In the genomic region with DNA sequence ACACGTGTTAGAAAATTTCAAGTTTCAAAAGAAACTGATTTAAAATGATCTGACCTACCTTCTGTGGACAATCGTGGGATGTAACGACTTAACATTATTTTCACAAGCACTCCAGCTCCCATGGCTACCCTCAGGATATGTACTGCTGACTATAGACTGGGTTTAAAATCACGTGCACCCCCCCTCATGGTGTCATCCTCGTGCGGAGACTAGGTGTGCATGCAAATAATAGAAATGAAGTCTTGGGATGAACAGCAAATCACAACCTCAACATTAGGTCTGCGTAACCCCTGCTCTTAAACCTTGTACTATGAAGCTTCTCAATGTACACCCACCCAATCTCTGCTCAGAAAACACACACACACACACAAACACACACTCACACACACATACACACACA, we compare ENCODE assay signal across 10 mouse cellular contexts. TPM values are rescaled to one million over a fixed set of nuclear protein-coding genes. Genes with fewer than 3 reads are reported as not detected.
A peak's percentile ranks its signal among the peaks of the same experiment; 100 is the strongest.
DNase-seq lines count a peak whose midpoint lies in the region; ATAC-seq and TF ChIP-seq lines count a peak whose summit lies in the region.
"Had no signal": no experiment of that assay in that cellular context is flagged by ENCODE, and none has a peak within 500 bp of the region (broad histone marks: within the 10 kb centered on the region; RNA-seq: fewer than 3 reads in every experiment).

No protein-coding gene starts in this region.

- H3K9ac ChIP-seq in heart, embryonic 13.5 days = peak overlapping the region; percentile 65; the same call in 1 of the 2 replicates
- H3K9ac ChIP-seq in CH12.LX (ENCODE audit: insufficient read depth, low read depth) = no peak overlapping the region
- no peak overlapping the region for H3K9ac ChIP-seq in midbrain, embryonic 14.5 days (replicated peaks; ENCODE audit: low read length)

- TF ChIP-seq POLR2A in cerebellum, adult 2 months (IDR thresholded peaks at IDR 0.05; ENCODE audit: borderline replicate concordance, insufficient read depth, low read length) = no peak
- no peak for TF ChIP-seq POLR2A in CH12.LX (IDR thresholded peaks at IDR 0.05; ENCODE audit: low read depth, low read length)

- no peak overlapping the region for H3K27ac ChIP-seq in cerebellum, adult 2 months (ENCODE audit: insufficient read depth, low read length)
- peak overlapping the region; percentile 81; the same call in 1 of the 2 replicates for H3K27ac ChIP-seq in heart, embryonic 13.5 days (replicated peaks)
- H3K27ac ChIP-seq in CH12.LX (ENCODE audit: insufficient read depth, low read depth) = no peak overlapping the region
- H3K27ac ChIP-seq in midbrain, embryonic 14.5 days (replicated peaks; ENCODE audit: low read depth, low read length) = no peak overlapping the region
- H3K27ac ChIP-seq: macrophage had no signal

- peaks cover 4% of the 10 kb centered on the region; the same call in 1 of the 2 replicates for H3K36me3 ChIP-seq in heart, embryonic 13.5 days
- no peaks in the 10 kb centered on the region for H3K36me3 ChIP-seq in CH12.LX (replicated peaks in 1 of 2; ENCODE audit: control insufficient read depth in 1 of 2, insufficient read depth in 1 of 2, low read length in 1 of 2)
- no peaks in the 10 kb centered on the region for H3K36me3 ChIP-seq in midbrain, embryonic 14.5 days (ENCODE audit: control insufficient read depth, insufficient read depth, low read length)

- in situ Hi-C loops in CH12.LX (cut with MboI; ENCODE audit: low pct_ligation_motif_present, low pct_unique_long_range_greater_than_20kb, low sequenced_read_pairs) = loop anchor here (5.0 to 10.0 kb wide), 3 partner anchors 136 to 263 kb away; no protein-coding TSS in a partner anchor

- TF ChIP-seq EP300 in CH12.LX (IDR thresholded peaks at IDR 0.05; ENCODE audit: low read length) = no peak

- TF ChIP-seq RAD21 in CH12.LX (IDR thresholded peaks at IDR 0.05; ENCODE audit: low read depth, low read length) = no peak

- 60% methylated on average over 7 of the region's 7 CpGs for WGBS in cerebellum, adult 2 months
- 74% methylated on average over 7 of the region's 7 CpGs for WGBS in heart, embryonic 13.5 days
- 78% methylated on average over 7 of the region's 7 CpGs for WGBS in midbrain, embryonic 14.5 days

- peak overlapping the region; percentile 88 for H3K4me2 ChIP-seq in heart, embryonic 13.5 days
- no peak overlapping the region for H3K4me2 ChIP-seq in CH12.LX (ENCODE audit: insufficient read depth, low read depth, poor library complexity, severe bottlenecking)
- peak overlapping the region; percentile 86 for H3K4me2 ChIP-seq in midbrain, embryonic 14.5 days (ENCODE audit: low read length)

- no peak for TF ChIP-seq CTCF in cerebellum, adult 2 months (IDR thresholded peaks at IDR 0.05; ENCODE audit: borderline replicate concordance, insufficient read depth, low read depth, low read length)
- TF ChIP-seq CTCF in CH12.LX (conservative IDR thresholded peaks at IDR 0.05 in 1 of 2, IDR thresholded peaks at IDR 0.05 in 1 of 2; ENCODE audit: low read depth in 2 of 2, low read length in 2 of 2) = no peak

- H3K79me2 ChIP-seq in CH12.LX (replicated peaks; ENCODE audit: control insufficient read depth, extremely low read depth, insufficient read depth, poor library complexity, severe bottlenecking) = no peaks in the 10 kb centered on the region

- dilution Hi-C loops in CH12.LX (cut with MboI; ENCODE audit: extremely low pct_ligation_motif_present, extremely low pct_unique_long_range_greater_than_20kb, low sequenced_read_pairs) = no loop called here

- DNase-seq in cerebellum, adult 2 months = no peak
- DNase-seq in cerebellum, adult 18-20 months = no peak
- no peak for DNase-seq in heart, adult 9 months (ENCODE audit: low spot score in 2 of 2)
- DNase-seq in CH12.LX (ENCODE audit: extremely low read depth) = no peak
- DNase-seq in midbrain, embryonic 14.5 days = no peak
- DNase-seq in left cerebral cortex, postnatal 14 days (ENCODE audit: low spot score in 2 of 2) = no peak
- DNase-seq in adrenal gland, postnatal 14 days = no peak

- H3K27me3 ChIP-seq in cerebellum, adult 2 months (ENCODE audit: control insufficient read depth, insufficient read depth, low read length) = no peaks in the 10 kb centered on the region
- H3K27me3 ChIP-seq in heart, embryonic 13.5 days (replicated peaks) = no peaks in the 10 kb centered on the region
- H3K27me3 ChIP-seq in CH12.LX (replicated peaks) = peaks cover 24% of the 10 kb centered on the region
- H3K27me3 ChIP-seq in midbrain, embryonic 14.5 days (ENCODE audit: control insufficient read depth, insufficient read depth, low read length) = peaks cover 12% of the 10 kb centered on the region; the same call in 1 of the 2 replicates

- H3K4me3 ChIP-seq in cerebellum, adult 2 months (replicated peaks; ENCODE audit: insufficient read depth, low read depth, low read length) = peak overlapping the region; percentile 40
- peak overlapping the region; percentile 92 for H3K4me3 ChIP-seq in heart, embryonic 13.5 days
- H3K4me3 ChIP-seq in CH12.LX (replicated peaks in 1 of 3; ENCODE audit: low read depth in 2 of 3, low read length in 2 of 3, poor library complexity in 1 of 3) = no peak overlapping the region
- no peak overlapping the region for H3K4me3 ChIP-seq in midbrain, embryonic 14.5 days (replicated peaks; ENCODE audit: low read depth, low read length)

- no peak for ATAC-seq in heart, embryonic 13.5 days (ENCODE audit: extremely low read depth, insufficient number of reproducible peaks, low FRiP score, low TSS enrichment)
- no peak for ATAC-seq in midbrain, embryonic 14.5 days (ENCODE audit: low FRiP score, low TSS enrichment)

- peaks cover 15% of the 10 kb centered on the region for H3K4me1 ChIP-seq in cerebellum, adult 2 months (ENCODE audit: control insufficient read depth, insufficient read depth, low read length)
- peaks cover 56% of the 10 kb centered on the region for H3K4me1 ChIP-seq in heart, embryonic 13.5 days
- no peaks in the 10 kb centered on the region; a peak in 1 of 4 replicates for H3K4me1 ChIP-seq in CH12.LX (ENCODE audit: control insufficient read depth in 1 of 2, insufficient read depth in 2 of 2)
- 0 out of 2 replicates have a peak, but pooled peaks cover 6% of the 10 kb centered on the region for H3K4me1 ChIP-seq in midbrain, embryonic 14.5 days (ENCODE audit: control insufficient read depth, insufficient read depth, low read length)

- no peaks in the 10 kb centered on the region for H3K9me3 ChIP-seq in heart, embryonic 13.5 days
- peaks cover 6% of the 10 kb centered on the region for H3K9me3 ChIP-seq in CH12.LX (replicated peaks; ENCODE audit: low read length)
- no peaks in the 10 kb centered on the region for H3K9me3 ChIP-seq in midbrain, embryonic 14.5 days (ENCODE audit: control insufficient read depth, low read length)

- intact Hi-C loops in left cerebral cortex, postnatal 14 days (cut with DNase I) = loop anchor here (2.0 kb wide), 1 partner anchor 133 kb away; no protein-coding TSS in a partner anchor

TF ChIP-seq in CH12.LX, 34 proteins besides CTCF, POLR2A, EP300 and RAD21:
- 0 out of 2 replicates have a peak, but pooled peaks have one; percentile 14 for TF ChIP-seq BHLHE40 (IDR thresholded peaks at IDR 0.05; ENCODE audit: low read depth, low read length)
- no peak for TF ChIP-seq GABPA (IDR thresholded peaks at IDR 0.05; ENCODE audit: insufficient replicate concordance, low read depth, low read length)

RNA-seq across cellular contexts. Expression of a gene that starts 3.4 kb away (rescaled TPM):
- 32.3 and 37.8 TPM in 2 replicates for polyA plus RNA-seq in cerebellum, adult 2 months (2012; rRNA removed)
- 66.1 and 69.8 TPM in 2 replicates for polyA plus RNA-seq in heart, embryonic 13.5 days (2015; fragmentation: Nextera tagmentation; extraction: Ambion mirVana)
- 0.04 TPM in 2 replicates for total RNA-seq in CH12.LX (2012; rRNA removed)
- 0.12 and 0.13 TPM in 2 replicates for total RNA-seq in CH12.LX (2014; rRNA removed)
- polyA plus RNA-seq in CH12.LX (2012; ENCODE audit: insufficient read length, low read depth) = 0.07 and 0.10 TPM in 2 replicates
- polyA plus RNA-seq in midbrain, embryonic 14.5 days (2014; fragmentation: Nextera tagmentation; extraction: Ambion mirVana) = 29.6 and 33.2 TPM in 2 replicates
- 10 to 100 TPM; 39.3 to 42.5 TPM for total RNA-seq in left cerebral cortex, postnatal 14 days (2021)
- 4.6 and 5.3 TPM in 2 replicates for total RNA-seq in adrenal gland, postnatal 14 days (2021)
- total RNA-seq: hematopoietic stem cell, adult 5-6 weeks had no signal
- polyA plus RNA-seq: macrophage had no signal

Comparison
In these comparisons a context has a peak if more than half of its experiments do, and no peak if none do; other contexts are left out.
1. H3K4me3 ChIP-seq: peak in cerebellum, adult 2 months (single experiment) and heart, embryonic 13.5 days (single experiment); none in CH12.LX (0 of 3) and midbrain, embryonic 14.5 days (single experiment).
2. RNA of a gene that starts 3.4 kb away (polyA plus RNA-seq): 66.1 to 69.8 TPM in heart, embryonic 13.5 days, 29.6 to 33.2 TPM in midbrain, embryonic 14.5 days and 32.3 to 37.8 TPM in cerebellum, adult 2 months; 0.07 to 0.10 TPM in CH12.LX; every median in the first group is over 10 times any median in the second.